Mouse (Mus musculus) heart, embryonic 14.5 days (tissue): ENCODE data around the gene Adcy10. TPM values are rescaled to one million over a fixed set of nuclear protein-coding genes. Genes with fewer than 3 reads are reported as not detected.
A peak's percentile ranks its signal among the peaks of the same experiment; 100 is the strongest.

ENCODE experiments used
- ATAC-seq: fragments of 200-750 bp; cut with Nextera tagmentation; 2 replicates; pipeline ENCODE4 v1.8.0; 2017; ENCODE audit warnings: low read depth, moderate TSS enrichment; ENCODE audit not compliant: insufficient number of reproducible peaks, insufficient read depth, low FRiP score
- H3K27ac ChIP-seq, 2 experiments: fragments of 200-500 bp in 1 of 2; fragments of 300-500 bp in 1 of 2; sonication (generic) in 1 of 2; replicated peaks in 1 of 2; 2 replicates each; pipeline ENCODE4 v1.5.1; 2012 to 2014; ENCODE audit warnings: low read depth in 2 of 2, low read length in 2 of 2, control low read depth in 1 of 2, mild to moderate bottlenecking in 1 of 2, mixed read lengths in 1 of 2; ENCODE audit not compliant: control insufficient read depth in 1 of 2, insufficient read depth in 1 of 2
- H3K27me3 ChIP-seq: fragments of 300-500 bp; sonication (generic); 2 replicates; pipeline ENCODE4 v1.6.1; 2014; ENCODE audit warnings: mild to moderate bottlenecking, low read length, control low read depth; ENCODE audit not compliant: control insufficient read depth, insufficient read depth
- H3K36me3 ChIP-seq: fragments of 300-500 bp; sonication (generic); 2 replicates; pipeline ENCODE4 v1.6.1; 2014; ENCODE audit warnings: mild to moderate bottlenecking, control low read depth, low read length, mixed read lengths; ENCODE audit not compliant: control insufficient read depth, insufficient read depth
- H3K4me1 ChIP-seq, 2 experiments: fragments of 200-500 bp in 1 of 2; fragments of 300-500 bp in 1 of 2; sonication (generic) in 1 of 2; 2 replicates each; pipeline ENCODE4 v1.6.1; 2012 to 2014; ENCODE audit warnings: low read length in 2 of 2, control low read depth in 1 of 2, mixed read lengths in 1 of 2; ENCODE audit not compliant: control insufficient read depth in 2 of 2, insufficient read depth in 2 of 2
- H3K4me2 ChIP-seq: fragments of 300-500 bp; sonication (generic); 2 replicates; pipeline ENCODE4 v1.6.1; 2014; ENCODE audit warnings: mild to moderate bottlenecking, low read length
- H3K4me3 ChIP-seq, 2 experiments: fragments of 200-500 bp in 1 of 2; fragments of 300-500 bp in 1 of 2; sonication (generic) in 1 of 2; 2 replicates each; pipeline ENCODE4 v1.5.1; 2012 to 2014; ENCODE audit warnings: low read length in 2 of 2, mild to moderate bottlenecking in 2 of 2, control low read depth in 1 of 2, low read depth in 1 of 2, moderate library complexity in 1 of 2; ENCODE audit not compliant: control insufficient read depth in 1 of 2, insufficient read depth in 1 of 2
- H3K9ac ChIP-seq: fragments of 300-500 bp; sonication (generic); 2 replicates; pipeline ENCODE4 v1.6.1; 2014; ENCODE audit warnings: mild to moderate bottlenecking, low read length
- H3K9me3 ChIP-seq: fragments of 300-500 bp; sonication (generic); 2 replicates; pipeline ENCODE4 v1.6.1; 2016; ENCODE audit warnings: low read length, control low read depth; ENCODE audit not compliant: control insufficient read depth
- WGBS: fragments of 180-500 bp; shearing (Covaris S2); extraction: QIAGEN DNeasy Blood & Tissue Kit; methylation state at CpG from one replicate; pipeline ENCODE4 v1.1.7; 2014; 5-methylcytosine and 5-hydroxymethylcytosine counted together
- polyA plus RNA-seq: library from polyadenylated mRNA; unstranded; fragments of >200 nt; fragmentation: Nextera tagmentation; extraction: Ambion mirVana; gene quantifications from 2 replicates; pipeline ENCODE4 v1.2.1, GENCODE M21; 2014

The Adcy10 gene
- 0.09 and 0.23 TPM in 2 replicates for polyA plus RNA-seq

- Histone ChIP-seq H3K4me3 (no peak within 1 kb of the TSS), H3K4me2 (no peak within 1 kb of the TSS), H3K9me3 (no peaks in the 10 kb centered on the region), H3K9ac (no peak within 1 kb of the TSS), H3K27me3 (no peaks in the 10 kb centered on the region), H3K27ac (no peak within 1 kb of the TSS), H3K4me1 (no peaks in the 10 kb centered on the region), H3K36me3 (peaks cover 40% of the 10 kb centered on the region)
- WGBS = 88% methylated on average over 8 of the region's 8 CpGs
- no peak for ATAC-seq
Measured at GRCm38 (mm10) chr1:165484688-165485233, at the start of gene Adcy10. TSS of gene Adcy10 (plus strand) at chr1:165485183.

- no peak for ATAC-seq
- Histone ChIP-seq H3K9me3 (0 out of 2 replicates have a peak, but pooled peaks cover 3% of the 10 kb centered on the region), H3K4me3 (no peak overlapping the region), H3K27me3 (no peaks in the 10 kb centered on the region), H3K9ac (no peak overlapping the region), H3K4me2 (no peak overlapping the region), H3K36me3 (no peaks in the 10 kb centered on the region), H3K27ac (no peak overlapping the region), H3K4me1 (peaks cover 0 to 3% of the 10 kb centered on the region in 2 experiments; a peak in 1 of 4 replicates)
- 92% methylated on average over 1 of the region's 1 CpGs for WGBS
Measured at GRCm38 (mm10) chr1:165438289-165439021, 46.5 kb upstream of the Adcy10 start.

GRCm38 (mm10) chr1:165440788-165441187 lies 44.2 kb upstream of the Adcy10 start:
- WGBS = 77% methylated on average over 3 of the region's 3 CpGs
- no peak overlapping the region for H3K4me3 ChIP-seq
- no peaks in the 10 kb centered on the region for H3K27me3 ChIP-seq
- no peak overlapping the region for H3K9ac ChIP-seq
- peaks cover 0 to 3% of the 10 kb centered on the region in 2 experiments; a peak in 1 of 4 replicates for H3K4me1 ChIP-seq
- no peaks in the 10 kb centered on the region for H3K36me3 ChIP-seq
- H3K9me3 ChIP-seq = no peaks in the 10 kb centered on the region
- no peak overlapping the region for H3K27ac ChIP-seq
- no peak for ATAC-seq
- no peak overlapping the region for H3K4me2 ChIP-seq

GRCm38 (mm10) chr1:165441201-165441600 lies 43.8 kb upstream of the Adcy10 start:
- Histone ChIP-seq H3K27me3 (no peaks in the 10 kb centered on the region), H3K4me2 (no peak overlapping the region), H3K27ac (no peak overlapping the region), H3K9me3 (no peaks in the 10 kb centered on the region), H3K36me3 (no peaks in the 10 kb centered on the region), H3K4me1 (peaks cover 0 to 3% of the 10 kb centered on the region in 2 experiments; a peak in 1 of 4 replicates), H3K4me3 (no peak overlapping the region), H3K9ac (no peak overlapping the region)
- no peak for ATAC-seq

GRCm38 (mm10) chr1:165441719-165442118 lies 43.3 kb upstream of the Adcy10 start:
- Histone ChIP-seq H3K27ac (no peak overlapping the region), H3K4me1 (peaks cover 0 to 3% of the 10 kb centered on the region in 2 experiments; a peak in 1 of 4 replicates), H3K9me3 (no peaks in the 10 kb centered on the region), H3K4me2 (no peak overlapping the region), H3K9ac (no peak overlapping the region), H3K4me3 (no peak overlapping the region), H3K36me3 (no peaks in the 10 kb centered on the region), H3K27me3 (no peaks in the 10 kb centered on the region)
- no peak for ATAC-seq
- WGBS = 83% methylated on average over 3 of the region's 3 CpGs

- Histone ChIP-seq H3K4me2 (peak overlapping the region; percentile 80), H3K9ac (peak overlapping the region; percentile 90), H3K27me3 (no peaks in the 10 kb centered on the region), H3K4me1 (peaks cover 2 to 5% of the 10 kb centered on the region in 2 experiments; a peak in 3 of 4 replicates), H3K27ac (peak overlapping the region; percentile 84 to 99; a peak in 2 of 4 replicates), H3K9me3 (peaks cover 5% of the 10 kb centered on the region; the same call in 1 of the 2 replicates), H3K36me3 (no peaks in the 10 kb centered on the region), H3K4me3 (peak overlapping the region; percentile 94 to 97)
- ATAC-seq = no peak
- WGBS = 15% methylated on average over 7 of the region's 7 CpGs
Measured at GRCm38 (mm10) chr1:165459041-165459502, 25.9 kb upstream of the Adcy10 start.

GRCm38 (mm10) chr1:165459503-165460181 lies 25.3 kb upstream of the Adcy10 start:
- peak overlapping the region; percentile 80 for H3K4me2 ChIP-seq
- H3K9me3 ChIP-seq = no peaks in the 10 kb centered on the region
- no peaks in the 10 kb centered on the region for H3K36me3 ChIP-seq
- peak overlapping the region; percentile 84 to 99 for H3K27ac ChIP-seq
- peaks cover 2 to 5% of the 10 kb centered on the region in 2 experiments; a peak in 3 of 4 replicates for H3K4me1 ChIP-seq
- ATAC-seq = peak; percentile 2; the same call in 1 of the 2 replicates
- H3K9ac ChIP-seq = peak overlapping the region; percentile 90
- 0% methylated on average over 47 of the region's 60 CpGs for WGBS
- H3K27me3 ChIP-seq = no peaks in the 10 kb centered on the region
- peak overlapping the region; percentile 94 to 97 for H3K4me3 ChIP-seq
